Mouse (Mus musculus) bone marrow macrophage, adult 2 months (primary cell): ENCODE data around the gene Ccnjl. TPM values are rescaled to one million over a fixed set of nuclear protein-coding genes. Genes with fewer than 3 reads are reported as not detected.

Source experiments
- H3K27ac ChIP-seq: 2 replicates; pipeline ENCODE4 v1.5.1; 2012; ENCODE audit warnings: low read depth, low read length; ENCODE audit not compliant: insufficient read depth
- H3K4me1 ChIP-seq: 2 replicates; pipeline ENCODE4 v1.6.1; 2012; ENCODE audit warnings: low read length; ENCODE audit not compliant: control insufficient read depth, insufficient read depth
- H3K4me3 ChIP-seq: 2 replicates; pipeline ENCODE4 v1.5.1; 2012; ENCODE audit warnings: mild to moderate bottlenecking, low read length, moderate library complexity; ENCODE audit not compliant: insufficient read depth
- CTCF ChIP-seq: IDR thresholded peaks from 2 replicates; pipeline ENCODE4 v1.5.1; 2012; ENCODE audit warnings: low read depth, mild to moderate bottlenecking, low read length, moderate library complexity
- POLR2A ChIP-seq: IDR thresholded peaks from 2 replicates; pipeline ENCODE4 v1.6.1; 2012; ENCODE audit warnings: mild to moderate bottlenecking, low read depth, low read length, borderline replicate concordance
- polyA plus RNA-seq: library from polyadenylated mRNA; stranded (reverse); fragments of >200 nt; gene quantifications from 2 replicates; pipeline ENCODE4 v1.2.4, GENCODE M21; 2012; ENCODE audit not compliant: missing spikeins, insufficient read depth, insufficient read length

Gene Ccnjl
- polyA plus RNA-seq, 1 experiment = not detected

GRCm38 (mm10) chr11:43565414-43565813 is 36.8 kb downstream of the Ccnjl start:
- H3K4me3 ChIP-seq = no peak overlapping the region
- no peak overlapping the region for H3K27ac ChIP-seq
- TF ChIP-seq POLR2A (no peak), CTCF (no peak)
- peaks cover 16% of the 10 kb centered on the region for H3K4me1 ChIP-seq

DNA sequence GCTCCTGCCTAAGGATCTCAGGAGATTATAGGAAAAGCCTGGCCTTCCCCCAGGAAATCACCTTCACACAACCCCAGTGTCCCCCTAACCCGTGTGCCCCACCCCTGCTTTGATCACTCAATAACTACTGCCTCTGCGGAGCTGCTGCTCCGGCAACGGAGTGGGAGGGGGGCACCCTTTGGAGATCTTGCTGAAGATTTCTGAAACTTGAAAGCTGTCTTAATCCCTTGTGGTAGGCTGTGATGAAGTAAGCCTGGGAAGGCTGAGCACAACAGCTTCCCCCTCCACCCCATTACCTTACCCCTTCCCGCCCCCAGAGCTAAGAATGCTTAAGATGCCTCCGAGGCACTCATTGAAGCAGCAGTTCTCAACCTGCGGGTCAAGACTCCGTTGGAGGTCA is 37.3 kb downstream of the Ccnjl start:
- H3K4me1 ChIP-seq = peaks cover 18% of the 10 kb centered on the region
- no peak overlapping the region for H3K27ac ChIP-seq
- H3K4me3 ChIP-seq = no peak overlapping the region
- TF ChIP-seq POLR2A = no peak
- TF ChIP-seq CTCF = no peak

DNA sequence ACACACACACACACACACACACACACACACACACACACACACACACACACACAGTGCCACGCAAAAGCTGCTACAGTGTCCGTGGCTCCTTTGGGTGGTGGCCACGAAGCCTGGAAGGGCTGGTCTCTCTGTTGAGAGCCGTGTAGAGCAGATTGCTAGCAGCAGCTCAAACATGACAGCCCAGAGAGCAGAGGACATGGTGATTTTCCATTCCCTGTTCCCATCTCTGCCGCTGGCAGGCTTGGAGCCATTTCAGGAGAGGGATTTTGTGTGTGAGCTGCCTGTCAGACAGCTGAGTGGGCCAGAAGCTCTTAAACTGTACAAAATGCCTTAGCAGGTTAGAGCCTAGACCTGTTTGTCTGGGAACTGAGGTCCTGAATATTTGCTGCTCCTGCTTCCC is 38.1 kb downstream of the Ccnjl start:
- H3K27ac ChIP-seq = no peak overlapping the region
- no peak overlapping the region for H3K4me3 ChIP-seq
- TF ChIP-seq POLR2A (no peak), CTCF (no peak)
- H3K4me1 ChIP-seq = peaks cover 18% of the 10 kb centered on the region

GRCm38 (mm10) chr11:43568263-43568662 is 39.7 kb downstream of the Ccnjl start:
- Histone ChIP-seq H3K4me3 (no peak overlapping the region), H3K27ac (no peak overlapping the region), H3K4me1 (peaks cover 18% of the 10 kb centered on the region)
- no peak for TF ChIP-seq POLR2A
- peak; percentile 77 for TF ChIP-seq CTCF

DNA sequence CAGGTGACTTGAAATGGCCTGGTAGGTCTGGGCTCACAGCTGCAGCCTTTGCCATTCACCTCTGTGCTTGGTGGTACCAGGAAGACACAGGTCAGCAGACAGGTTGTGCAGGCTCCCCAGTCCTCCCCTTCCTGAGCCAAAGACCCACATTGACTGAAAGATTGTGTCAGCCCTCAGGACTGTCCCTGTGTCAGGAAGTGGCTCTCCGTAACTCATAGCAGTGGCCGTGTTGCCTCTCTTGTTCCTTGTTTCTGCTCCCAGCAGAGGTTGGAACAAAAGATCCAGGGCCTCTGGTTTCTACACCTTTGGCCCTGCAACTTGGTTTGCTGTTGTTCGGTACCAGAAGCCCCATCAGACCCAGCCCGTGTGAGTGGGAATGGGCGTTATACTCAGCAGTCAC is 40.6 kb downstream of the Ccnjl start:
- no peak overlapping the region for H3K4me3 ChIP-seq
- peaks cover 18% of the 10 kb centered on the region for H3K4me1 ChIP-seq
- TF ChIP-seq POLR2A (no peak), CTCF (no peak)
- H3K27ac ChIP-seq = no peak overlapping the region; the same call in 1 of the 2 replicates

DNA sequence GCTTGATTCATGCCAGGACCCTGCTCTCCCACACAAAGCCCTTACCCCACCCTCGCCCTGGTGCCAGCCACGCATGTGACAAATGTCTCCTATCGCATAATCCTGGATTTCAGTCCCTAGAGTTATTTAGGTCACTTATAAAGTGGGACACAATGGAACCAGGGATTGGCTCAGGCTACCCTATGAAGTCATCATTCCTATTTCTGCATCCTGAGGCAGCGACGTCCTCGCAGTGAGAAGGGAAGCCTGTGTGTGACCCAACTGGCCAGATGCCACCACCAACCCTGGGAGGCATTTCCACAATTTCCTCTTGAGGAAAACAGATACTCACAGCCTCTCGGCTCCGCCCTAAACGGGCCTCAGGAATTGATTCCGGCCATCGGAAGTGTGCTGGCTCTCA is 41.0 kb downstream of the Ccnjl start:
- Histone ChIP-seq H3K4me3 (peak overlapping the region; percentile 48), H3K27ac (peak overlapping the region; percentile 7; the same call in 1 of the 2 replicates)
- TF ChIP-seq POLR2A = no peak
- no peak for TF ChIP-seq CTCF

DNA sequence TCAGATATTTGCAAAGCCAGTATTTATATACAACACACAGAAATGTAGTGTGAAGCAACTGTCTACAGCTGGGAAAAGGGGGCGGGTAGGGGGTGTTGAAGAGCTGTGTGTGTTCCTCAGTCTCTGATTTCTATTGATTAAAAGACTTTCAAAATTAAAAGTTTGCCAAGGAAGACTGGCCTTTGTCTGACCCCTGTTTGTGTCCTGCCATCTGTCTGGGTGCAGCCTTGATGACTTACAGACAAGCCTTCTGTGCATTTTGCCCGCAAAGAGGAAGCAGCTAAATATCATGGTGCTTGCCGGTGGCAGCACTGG is 46.4 kb downstream of the Ccnjl start:
- TF ChIP-seq CTCF (no peak), POLR2A (no peak)
- no peak overlapping the region for H3K4me3 ChIP-seq

More for the DNA sequence above, 41.0 kb downstream of the Ccnjl start:
- peaks cover 18% of the 10 kb centered on the region for H3K4me1 ChIP-seq

GRCm38 (mm10) chr11:43575376-43576151 is 47.0 kb downstream of the Ccnjl start:
- no peak overlapping the region for H3K4me3 ChIP-seq
- peaks cover 8% of the 10 kb centered on the region for H3K4me1 ChIP-seq
- no peak overlapping the region for H3K27ac ChIP-seq
- TF ChIP-seq POLR2A = no peak
- no peak for TF ChIP-seq CTCF

More for the DNA sequence above, 46.4 kb downstream of the Ccnjl start:
- Histone ChIP-seq H3K4me1 (peaks cover 14% of the 10 kb centered on the region), H3K27ac (no peak overlapping the region)

- Histone ChIP-seq H3K27ac (no peak overlapping the region), H3K4me3 (no peak overlapping the region), H3K4me1 (peaks cover 8% of the 10 kb centered on the region)
- no peak for TF ChIP-seq CTCF
- no peak for TF ChIP-seq POLR2A
Observed at GRCm38 (mm10) chr11:43577713-43578478, 49.3 kb downstream of the Ccnjl start.
